Mouse (Mus musculus) Patski (cell line): ENCODE results near the gene Ifnar2. TPM values are rescaled to one million over a fixed set of nuclear protein-coding genes. Genes with fewer than 3 reads are reported as not detected.

ENCODE experiments used
- ATAC-seq: fragments of 100-300 bp; one replicate; pipeline ENCODE4 v1.8.0; 2021
- CTCF ChIA-PET: fragments of 350-600 bp; sonication (Branson Sonifier 250); formaldehyde crosslinking; loops from one replicate; lab custom pipeline; 2022; ENCODE audit warnings: inconsistent platforms; lab: Charles Lee
- POLR2A ChIA-PET: fragments of 350-600 bp; sonication (Branson Sonifier 250); formaldehyde crosslinking; loops from one replicate; lab custom pipeline; 2022; ENCODE audit warnings: antibody characterized with exemption, inconsistent platforms; lab: Charles Lee
- DNase-seq: peaks from one replicate; pipeline ENCODE4 v3.0.0-alpha.2; 2011; ENCODE audit warnings: low read depth, low spot score
- H3K27me3 ChIP-seq: fragments of 371-371 bp; one replicate; pipeline ENCODE4 v1.5.1; 2021
- CTCF ChIP-seq: fragments of 100-300 bp; IDR thresholded peaks from one replicate; pipeline ENCODE4 v1.5.1; 2021
- in situ Hi-C: fragments of 300-500 bp; cut with MboI; formaldehyde crosslinking; loops from 3 replicates; pipeline ENCODE4 v1.11.1; 2018; ENCODE audit warnings: low pct_unique_long_range_greater_than_20kb, mixed read lengths
- polyA plus RNA-seq: library from polyadenylated mRNA; unstranded; gene quantifications from one replicate; pipeline ENCODE4 v1.2.3, GENCODE M21; 2021

Ifnar2 gene
- polyA plus RNA-seq, 1 experiment from 2014 or later, result 97.8 TPM

DNA sequence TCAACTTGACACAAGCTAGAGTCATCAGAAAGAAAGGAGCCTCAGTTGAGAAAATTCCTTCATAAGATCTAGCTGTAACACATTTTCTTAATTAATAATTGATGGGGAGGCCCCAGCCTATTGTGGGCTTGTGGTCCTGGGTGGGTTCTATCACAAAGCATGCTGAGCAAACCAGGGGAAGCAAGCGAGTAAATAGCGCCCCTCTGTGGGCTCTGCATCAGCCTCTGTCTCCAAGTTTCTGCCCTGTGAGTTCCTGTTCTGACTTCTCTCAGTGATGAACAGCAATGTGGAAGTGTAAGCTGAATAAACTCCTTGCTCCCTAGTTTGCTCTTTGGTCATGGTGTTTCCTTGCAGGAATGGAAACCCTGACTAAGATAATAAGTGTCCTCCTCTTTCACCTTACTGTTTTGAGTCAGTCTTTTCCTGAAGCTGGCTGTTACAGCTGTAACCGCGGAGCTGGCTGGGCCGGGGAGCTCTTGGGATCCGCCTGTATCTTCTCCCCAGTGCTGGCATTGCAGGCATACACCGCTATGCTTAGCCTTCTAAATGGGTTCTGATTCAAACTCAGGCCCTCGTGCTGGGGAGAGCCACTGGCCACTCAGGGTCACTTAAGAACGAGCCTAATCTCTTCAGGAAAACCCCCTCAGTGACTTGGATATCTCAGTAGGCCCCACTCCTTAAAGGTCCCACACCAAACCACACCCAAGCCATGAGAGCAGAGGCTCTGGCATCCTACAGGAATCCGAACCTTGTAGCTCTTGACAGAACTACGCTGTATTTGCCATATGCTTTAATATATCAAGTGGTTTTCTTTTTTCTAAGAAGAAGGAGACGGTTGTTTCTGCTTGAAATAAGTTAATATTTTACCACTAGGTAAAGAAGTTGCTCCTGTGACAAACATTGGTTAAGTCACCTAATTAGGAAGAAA lies 77.8 kb downstream of the Ifnar2 start:
- ATAC-seq (no peak), DNase-seq (no peak)
- no peaks in the 10 kb centered on the region for H3K27me3 ChIP-seq
- no peak for TF ChIP-seq CTCF
- ChIA-PET CTCF (interaction anchor here (1.0 to 1.6 kb wide), 3 partner anchors 27 to 87 kb away, joined by 3 to 4 read pairs (median 3); no protein-coding TSS in a partner anchor), POLR2A (interaction anchor here (0.6 kb wide), 1 partner anchor 69 kb away, joined by 4 read pairs; no protein-coding TSS in a partner anchor)
- in situ Hi-C loops, result loop anchor here (5.0 kb wide), 1 partner anchor 88 kb away; no protein-coding TSS in a partner anchor

DNA sequence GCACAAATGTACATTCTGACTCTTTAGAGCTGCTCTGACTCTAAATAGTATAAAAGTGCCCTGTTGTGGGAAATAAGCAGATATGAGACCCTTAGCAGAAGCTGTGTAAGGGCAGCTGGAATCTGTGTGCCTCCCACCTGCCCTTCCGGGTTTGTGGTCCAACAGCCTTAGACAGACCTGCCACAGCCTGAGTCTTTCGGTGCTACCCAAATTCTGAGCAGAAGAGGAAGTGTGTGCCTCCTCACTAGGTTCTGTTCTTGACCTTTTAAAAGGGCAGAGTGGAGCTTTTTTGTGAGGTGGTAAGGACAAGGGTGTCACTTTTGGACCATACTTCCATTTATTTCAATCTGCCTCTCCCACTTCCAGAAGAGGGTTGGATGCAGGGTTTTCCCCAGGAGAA lies 79.4 kb downstream of the Ifnar2 start:
- in situ Hi-C loops, result loop anchor here (5.0 kb wide), 1 partner anchor 90 kb away; no protein-coding TSS in a partner anchor
- POLR2A ChIA-PET, result no interaction called here
- DNase-seq (no peak), ATAC-seq (no peak)
- no peak for TF ChIP-seq CTCF
- CTCF ChIA-PET, result interaction anchor here (0.7 to 1.5 kb wide), 4 partner anchors 18 to 90 kb away, joined by 3 to 4 read pairs (median 3); no protein-coding TSS in a partner anchor
- H3K27me3 ChIP-seq, result no peaks in the 10 kb centered on the region

DNA sequence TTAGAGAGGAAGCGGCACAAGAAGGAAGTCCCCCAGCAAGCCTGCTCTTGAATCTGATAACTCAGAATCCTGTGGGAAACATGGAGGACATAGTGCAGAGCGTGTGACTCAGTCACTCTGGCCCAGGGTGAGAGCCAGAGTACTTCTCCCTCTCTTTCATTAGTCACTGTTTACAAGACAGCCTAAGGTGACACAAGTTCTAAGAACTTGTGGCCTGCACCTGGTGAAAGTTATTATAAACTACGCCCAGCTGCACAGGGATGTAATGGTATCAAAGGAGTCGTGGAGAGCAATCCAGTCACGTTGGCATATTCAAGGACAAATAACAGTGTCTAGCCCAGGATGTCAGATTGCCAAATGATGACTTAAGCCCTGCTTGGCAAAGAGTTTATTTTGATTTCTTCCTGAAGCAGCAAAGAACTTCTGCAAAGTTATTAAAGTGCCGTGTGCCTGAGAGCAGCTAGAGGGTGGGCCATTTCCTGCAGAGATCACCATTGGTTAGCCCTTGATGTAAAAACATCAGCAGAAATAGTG lies 79.8 kb downstream of the Ifnar2 start:
- in situ Hi-C loops, result loop anchor here (5.0 kb wide), 1 partner anchor 90 kb away; no protein-coding TSS in a partner anchor
- peak; percentile 49 for TF ChIP-seq CTCF
- ATAC-seq (peak; percentile 91), DNase-seq (peak; percentile 81)
- H3K27me3 ChIP-seq, result no peaks in the 10 kb centered on the region
- CTCF ChIA-PET, result interaction anchor here (0.7 to 1.5 kb wide), 4 partner anchors 18 to 91 kb away, joined by 3 to 4 read pairs (median 3); no protein-coding TSS in a partner anchor
- POLR2A ChIA-PET, result no interaction called here

Other genes starting within 250 kb of the Ifnar2 start
- not detected for gene Olig2, start 147.3 kb upstream of the Ifnar2 start, polyA plus RNA-seq
- not detected for gene Olig1, start 103.0 kb upstream of the Ifnar2 start, polyA plus RNA-seq
- 3.8 TPM for gene Gm21970, start 18.9 kb downstream of the Ifnar2 start, polyA plus RNA-seq
- 50.0 TPM for gene Il10rb, start 33.4 kb downstream of the Ifnar2 start, polyA plus RNA-seq
- 60.6 TPM for gene Ifnar1, start 112.5 kb downstream of the Ifnar2 start, polyA plus RNA-seq
- gene Ifngr2, start 174.3 kb downstream of the Ifnar2 start, polyA plus RNA-seq, result 31.3 TPM
- gene Tmem50b, start 225.0 kb downstream of the Ifnar2 start, polyA plus RNA-seq, result 59.8 TPM
- 5.0 TPM for gene Dnajc28, start 246.2 kb downstream of the Ifnar2 start, polyA plus RNA-seq